Mouse (Mus musculus) olfactory bulb, adult 2 months (tissue): Measurements from ENCODE around the gene Nacad.

Experiments used
- CTCF ChIP-seq: fragments of 200-500 bp; IDR thresholded peaks from 2 replicates; pipeline ENCODE4 v1.5.1; 2012; ENCODE audit warnings: low read depth, mild to moderate bottlenecking, low read length, moderate library complexity; ENCODE audit not compliant: insufficient read depth
- POLR2A ChIP-seq: fragments of 200-500 bp; IDR thresholded peaks from 2 replicates; pipeline ENCODE4 v1.6.1; 2012; ENCODE audit warnings: mild to moderate bottlenecking, low read depth, low read length, moderate library complexity; ENCODE audit not compliant: insufficient read depth

DNA sequence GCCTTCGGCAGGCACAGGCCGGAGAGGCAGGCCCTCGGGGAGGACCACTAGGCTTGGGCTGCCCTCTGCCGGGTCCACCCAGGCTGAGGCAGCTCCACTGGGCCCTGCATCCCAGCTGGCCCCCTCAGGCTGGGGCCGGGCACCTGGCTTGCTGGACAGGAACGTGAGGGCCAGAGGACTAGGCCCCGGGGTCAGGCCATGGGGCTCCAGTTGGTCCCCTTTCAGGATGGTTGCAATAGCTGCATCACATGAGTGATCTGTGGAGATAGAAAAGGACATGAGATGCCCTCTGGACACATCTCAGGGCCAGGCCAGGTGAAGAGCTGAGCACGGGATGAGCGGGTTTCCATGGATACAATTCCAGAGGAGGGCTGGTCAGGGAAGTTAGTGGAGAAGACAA is 3.2 kb downstream of the Nacad start:
- TF ChIP-seq CTCF (no peak), POLR2A (no peak)
